In the genomic region with DNA sequence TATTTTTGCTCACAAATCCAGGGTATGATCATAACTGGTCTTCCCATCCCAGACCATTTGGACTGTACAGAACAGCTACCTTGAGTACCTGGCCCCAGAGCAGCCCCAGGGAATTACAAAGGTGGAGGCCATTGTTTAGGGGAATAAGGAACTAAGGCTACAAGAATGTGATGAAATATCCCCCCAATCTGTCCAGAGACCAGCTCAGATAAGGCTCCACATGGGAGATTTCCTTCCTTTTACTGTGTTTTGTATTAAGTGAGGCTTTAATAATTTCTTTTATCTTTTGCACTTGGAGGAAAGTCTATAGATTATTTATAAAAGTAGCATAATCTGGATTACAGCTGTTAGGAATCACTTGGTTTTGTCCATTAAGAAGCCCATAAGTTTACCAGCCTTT, we compare ENCODE assay signal across 24 mouse cellular contexts. TPM values are rescaled to one million over a fixed set of nuclear protein-coding genes. Genes with fewer than 3 reads are reported as not detected.
"Had no signal": no experiment of that assay in that cellular context is flagged by ENCODE, and none has a peak within 500 bp of the region (broad histone marks: within the 10 kb centered on the region; RNA-seq: fewer than 3 reads in every experiment).

No protein-coding gene starts in this region.

- H3K27ac ChIP-seq: lung, embryonic 15.5 days; macrophage; midbrain, embryonic 10.5 days; midbrain, embryonic 12.5 days; neural tube, embryonic 13.5 days; neural tube, embryonic 15.5 days; stomach, embryonic 15.5 days; stomach, postnatal 0 days had no signal

- H3K4me3 ChIP-seq: lung, embryonic 15.5 days; midbrain, embryonic 10.5 days; midbrain, embryonic 12.5 days; myocyte; neural tube, embryonic 13.5 days; neural tube, embryonic 15.5 days; stomach, embryonic 15.5 days had no signal

- H3K36me3 ChIP-seq: lung, embryonic 15.5 days; midbrain, embryonic 10.5 days; midbrain, embryonic 12.5 days; neural tube, embryonic 13.5 days; neural tube, embryonic 15.5 days; stomach, embryonic 15.5 days had no signal

- H3K4me1 ChIP-seq: midbrain, embryonic 12.5 days; stomach, embryonic 15.5 days had no signal

- H3K27me3 ChIP-seq: lung, embryonic 15.5 days; midbrain, embryonic 12.5 days; neural tube, embryonic 13.5 days; neural tube, embryonic 15.5 days; stomach, embryonic 15.5 days had no signal

- H3K9me3 ChIP-seq: lung, embryonic 15.5 days; midbrain, embryonic 10.5 days; midbrain, embryonic 12.5 days; neural tube, embryonic 13.5 days; neural tube, embryonic 15.5 days; stomach, embryonic 15.5 days had no signal

- DNase-seq: liver, postnatal 0 days; lung, adult 2 months; lung, postnatal 14 days; lung, postnatal 36 days; midbrain, embryonic 14.5 days; retina, postnatal 1 day; right cerebral cortex, adult 18-20 months; right cerebral cortex, postnatal 25 days; right cerebral cortex, postnatal 4 days; thymus, adult 2 months; thymus, postnatal 25 days; thymus, postnatal 4 days had no signal

- ATAC-seq: liver, postnatal 0 days; lung, postnatal 0 days; midbrain, embryonic 16.5 days had no signal

- H3K9ac ChIP-seq: liver, postnatal 0 days; lung, embryonic 15.5 days; midbrain, embryonic 12.5 days; neural tube, embryonic 13.5 days; neural tube, embryonic 15.5 days; stomach, embryonic 15.5 days had no signal

RNA-seq across cellular contexts. Expression of gene Efhb, which starts 5.6 kb away (rescaled TPM):
- total RNA-seq: megakaryocyte-erythroid progenitor cell, adult 5-6 weeks had no signal
- polyA plus RNA-seq: macrophage had no signal
